ENCODE assay signal across 12 mouse cellular contexts in genomic region chr17:80800454-80800853, GRCm38 (mm10).
DNase-seq lines count a peak whose midpoint lies in the region; ATAC-seq and TF ChIP-seq lines count a peak whose summit lies in the region.
"Had no signal": no experiment of that assay in that cellular context is flagged by ENCODE, and none has a peak within 500 bp of the region (broad histone marks: within the 10 kb centered on the region; RNA-seq: fewer than 3 reads in every experiment).

No protein-coding gene starts in this region.

- TF ChIP-seq EP300 in heart, adult 2 months (IDR thresholded peaks at IDR 0.05; ENCODE audit: insufficient read depth, low read depth, low read length), result no peak

- no peaks in the 10 kb centered on the region for H3K79me2 ChIP-seq in heart, adult 2 months (replicated peaks; ENCODE audit: control insufficient read depth, insufficient read depth, low read length)

- no peak overlapping the region for H3K9ac ChIP-seq in heart, adult 2 months (ENCODE audit: low read depth, low read length)
- peak overlapping the region; percentile 46; the same call in 1 of the 2 replicates for H3K9ac ChIP-seq in lung, embryonic 16.5 days (ENCODE audit: low read length)
- peak overlapping the region; percentile 30; the same call in 1 of the 2 replicates for H3K9ac ChIP-seq in stomach, embryonic 16.5 days (ENCODE audit: low read length)
- H3K9ac ChIP-seq: liver, embryonic 15.5 days had no signal

- H3K4me1 ChIP-seq in heart, adult 2 months (ENCODE audit: control insufficient read depth, insufficient read depth, low read length), result peaks cover 22% of the 10 kb centered on the region
- peaks cover 33% of the 10 kb centered on the region for H3K4me1 ChIP-seq in lung, embryonic 16.5 days (replicated peaks; ENCODE audit: control insufficient read depth, insufficient read depth, low read length)
- peaks cover 18% of the 10 kb centered on the region for H3K4me1 ChIP-seq in lung, adult 2 months (ENCODE audit: control insufficient read depth, insufficient read depth, low read length)
- H3K4me1 ChIP-seq in stomach, embryonic 16.5 days (ENCODE audit: control insufficient read depth, insufficient read depth, low read length), result peaks cover 35% of the 10 kb centered on the region

- TF ChIP-seq CTCF in heart, adult 2 months (IDR thresholded peaks at IDR 0.05), result no peak
- no peak for TF ChIP-seq CTCF in lung, adult 2 months (IDR thresholded peaks at IDR 0.05; ENCODE audit: insufficient read depth, low read length)

- H3K4me2 ChIP-seq in lung, embryonic 16.5 days (ENCODE audit: low read depth, low read length), result peak overlapping the region; percentile 42; the same call in 1 of the 2 replicates
- peak overlapping the region; percentile 42; the same call in 1 of the 2 replicates for H3K4me2 ChIP-seq in stomach, embryonic 16.5 days (ENCODE audit: low read depth, low read length)

- no peak for ATAC-seq in lung, embryonic 16.5 days (ENCODE audit: low read depth)
- ATAC-seq in stomach, embryonic 16.5 days (ENCODE audit: insufficient read depth, low FRiP score), result no peak

- TF ChIP-seq POLR2A in heart, adult 2 months (IDR thresholded peaks at IDR 0.05; ENCODE audit: insufficient read depth, low read depth, low read length), result no peak
- no peak for TF ChIP-seq POLR2A in lung, adult 2 months (IDR thresholded peaks at IDR 0.05; ENCODE audit: borderline replicate concordance, extremely low read depth, low read depth, low read length)

- intact Hi-C loops in heart, adult 2 months (cut with DNase I), result loop anchor here (2.0 to 5.0 kb wide), 2 partner anchors 72 to 113 kb away; partner anchors contain the start of gene Map4k3
- intact Hi-C loops in heart, postnatal 10 days (cut with DNase I), result loop anchor here (5.0 kb wide), 1 partner anchor 118 kb away; no protein-coding TSS in a partner anchor
- intact Hi-C loops in left cerebral cortex, postnatal 25 days (cut with DNase I), result loop anchor here (2.0 to 5.0 kb wide), 3 partner anchors 26 to 142 kb away; no protein-coding TSS in a partner anchor

- H3K27me3 ChIP-seq in heart, adult 2 months (ENCODE audit: control insufficient read depth, insufficient read depth, low read length), result no peaks in the 10 kb centered on the region
- no peaks in the 10 kb centered on the region for H3K27me3 ChIP-seq in lung, embryonic 16.5 days (ENCODE audit: control insufficient read depth, insufficient read depth, low read depth, low read length)
- H3K27me3 ChIP-seq in stomach, embryonic 16.5 days (ENCODE audit: control insufficient read depth, insufficient read depth, low read length), result no peaks in the 10 kb centered on the region
- H3K27me3 ChIP-seq: liver, embryonic 15.5 days had no signal

- H3K27ac ChIP-seq in heart, adult 2 months, result peak overlapping the region; percentile 83
- H3K27ac ChIP-seq in lung, embryonic 16.5 days (ENCODE audit: low read length), result peak overlapping the region; percentile 92
- peak overlapping the region; percentile 87 for H3K27ac ChIP-seq in stomach, embryonic 16.5 days (ENCODE audit: low read length)
- H3K27ac ChIP-seq: liver, embryonic 15.5 days had no signal

- no peaks in the 10 kb centered on the region for H3K9me3 ChIP-seq in lung, embryonic 16.5 days (ENCODE audit: control insufficient read depth, low read length)
- no peaks in the 10 kb centered on the region for H3K9me3 ChIP-seq in stomach, embryonic 16.5 days (replicated peaks; ENCODE audit: control insufficient read depth, low read length)
- H3K9me3 ChIP-seq: liver, embryonic 15.5 days had no signal

- H3K36me3 ChIP-seq in heart, adult 2 months (ENCODE audit: control insufficient read depth, insufficient read depth, low read length), result peaks cover 4% of the 10 kb centered on the region
- no peaks in the 10 kb centered on the region for H3K36me3 ChIP-seq in lung, embryonic 16.5 days (ENCODE audit: control insufficient read depth, insufficient read depth, low read length)
- no peaks in the 10 kb centered on the region for H3K36me3 ChIP-seq in stomach, embryonic 16.5 days (ENCODE audit: control insufficient read depth, insufficient read depth, low read length)
- H3K36me3 ChIP-seq: liver, embryonic 15.5 days had no signal

- 53% methylated on average over 5 of the region's 5 CpGs for WGBS in heart, adult 2 months
- WGBS in lung, embryonic 16.5 days, result 48% methylated on average over 5 of the region's 5 CpGs
- 47% methylated on average over 5 of the region's 5 CpGs for WGBS in lung, adult 2 months
- 63% methylated on average over 5 of the region's 5 CpGs for WGBS in stomach, embryonic 16.5 days

- no peak for DNase-seq in heart, adult 2 months
- DNase-seq in heart, postnatal 10 days, result no peak
- DNase-seq in lung, adult 2 months, result no peak
- peak; percentile 63 for DNase-seq in cerebellum, adult 9-10 months
- DNase-seq in left cerebral cortex, postnatal 25 days (ENCODE audit: low spot score in 2 of 2), result no peak
- no peak for DNase-seq in frontal cortex, postnatal 14 days (ENCODE audit: low spot score in 2 of 2)
- DNase-seq: kidney, adult 9 months; thymus, adult 2 months had no signal

- H3K4me3 ChIP-seq in heart, adult 2 months, result no peak overlapping the region
- no peak overlapping the region for H3K4me3 ChIP-seq in lung, embryonic 16.5 days (ENCODE audit: low read length)
- no peak overlapping the region for H3K4me3 ChIP-seq in lung, adult 2 months (replicated peaks; ENCODE audit: extremely low read depth, low read depth, low read length)
- H3K4me3 ChIP-seq in stomach, embryonic 16.5 days (replicated peaks; ENCODE audit: low read length), result no peak overlapping the region
- H3K4me3 ChIP-seq: erythroblast, embryonic 14.5 days; liver, embryonic 15.5 days had no signal
